Mouse (Mus musculus) limb, embryonic 14.5 days (tissue): ENCODE measurements around the gene Armc9. TPM values are rescaled to one million over a fixed set of nuclear protein-coding genes. Genes with fewer than 3 reads are reported as not detected.

ENCODE experiments used
- ATAC-seq: fragments of 200-750 bp; cut with Nextera tagmentation; 2 replicates; pipeline ENCODE4 v1.8.0; 2017; ENCODE audit warnings: low read depth, moderate number of reproducible peaks, moderate TSS enrichment; ENCODE audit not compliant: low FRiP score
- DNase-seq: peaks from one replicate; pipeline ENCODE4 v3.0.0-alpha.2; 2015; ENCODE audit warnings: low spot score
- H3K27ac ChIP-seq: fragments of 300-500 bp; sonication (generic); replicated peaks from 2 replicates; pipeline ENCODE4 v1.5.1; 2014; ENCODE audit warnings: low read depth, mild to moderate bottlenecking, low read length, moderate library complexity, mixed read lengths
- H3K27me3 ChIP-seq: fragments of 300-500 bp; sonication (generic); 2 replicates; pipeline ENCODE4 v1.6.1; 2014; ENCODE audit warnings: low read length, mixed read lengths; ENCODE audit not compliant: control insufficient read depth, insufficient read depth
- H3K36me3 ChIP-seq: fragments of 300-500 bp; sonication (generic); 2 replicates; pipeline ENCODE4 v1.6.1; 2014; ENCODE audit warnings: mild to moderate bottlenecking, low read length, moderate library complexity, mixed read lengths; ENCODE audit not compliant: control insufficient read depth, insufficient read depth
- H3K4me1 ChIP-seq: fragments of 300-500 bp; sonication (generic); 2 replicates; pipeline ENCODE4 v1.6.1; 2014; ENCODE audit warnings: antibody characterized with exemption, low read length, mixed read lengths; ENCODE audit not compliant: control insufficient read depth, insufficient read depth
- H3K4me2 ChIP-seq: fragments of 300-500 bp; sonication (generic); replicated peaks from 2 replicates; pipeline ENCODE4 v1.6.1; 2014; ENCODE audit warnings: low read depth, mild to moderate bottlenecking, low read length, moderate library complexity; ENCODE audit not compliant: severe bottlenecking
- H3K4me3 ChIP-seq: fragments of 300-500 bp; sonication (generic); replicated peaks from 2 replicates; pipeline ENCODE4 v1.5.1; 2014; ENCODE audit warnings: low read length
- H3K9ac ChIP-seq: fragments of 300-500 bp; sonication (generic); 2 replicates; pipeline ENCODE4 v1.6.1; 2014; ENCODE audit warnings: mild to moderate bottlenecking, low read depth, low read length, moderate library complexity; ENCODE audit not compliant: severe bottlenecking
- H3K9me3 ChIP-seq: fragments of 300-500 bp; sonication (generic); 2 replicates; pipeline ENCODE4 v1.6.1; 2016; ENCODE audit warnings: low read length; ENCODE audit not compliant: control insufficient read depth
- POLR2A ChIP-seq: fragments of 200-500 bp; IDR thresholded peaks from 2 replicates; pipeline ENCODE4 v1.8.0; 2012; ENCODE audit warnings: inconsistent platforms, mild to moderate bottlenecking, moderate library complexity, borderline replicate concordance; ENCODE audit not compliant: insufficient read depth, insufficient read length; ENCODE audit errors: extremely low read depth
- WGBS: fragments of 180-500 bp; shearing (Covaris S2); extraction: QIAGEN DNeasy Blood & Tissue Kit; methylation state at CpG from one replicate; pipeline ENCODE4 v1.1.7; 2014; 5-methylcytosine and 5-hydroxymethylcytosine counted together
- polyA plus RNA-seq, 2 experiments: library from polyadenylated mRNA; depleted of rRNA in 1 of 2; stranded (reverse) in 1 of 2; unstranded in 1 of 2; fragments of >200 nt; fragmentation: Nextera tagmentation in 1 of 2; extraction: Ambion mirVana in 1 of 2; gene quantifications; 2 replicates each; pipeline versions ENCODE4 v1.2.1 to v1.2.3; 2012 to 2014

The Armc9 gene
- polyA plus RNA-seq, 2 experiments = 17.0 to 19.6 TPM

- DNase-seq = no peak
- no peak for ATAC-seq
- H3K4me2 ChIP-seq = no peak overlapping the region
- no peaks in the 10 kb centered on the region for H3K9me3 ChIP-seq
- no peak for TF ChIP-seq POLR2A
- no peaks in the 10 kb centered on the region for H3K27me3 ChIP-seq
- no peaks in the 10 kb centered on the region for H3K4me1 ChIP-seq
- H3K36me3 ChIP-seq = 0 out of 2 replicates have a peak, but pooled peaks cover 3% of the 10 kb centered on the region
- H3K4me3 ChIP-seq = no peak overlapping the region
- no peak overlapping the region for H3K9ac ChIP-seq
- 26% methylated on average over 10 of the region's 10 CpGs for WGBS
- H3K27ac ChIP-seq = no peak overlapping the region
Measured at GRCm38 (mm10) chr1:86311467-86312005, 157.0 kb downstream of the Armc9 start.

- 71% methylated on average over 3 of the region's 3 CpGs for WGBS
Measured at GRCm38 (mm10) chr1:86312269-86312668, 157.7 kb downstream of the Armc9 start.

GRCm38 (mm10) chr1:86313096-86313771 lies 158.7 kb downstream of the Armc9 start:
- no peak overlapping the region for H3K4me3 ChIP-seq
- H3K4me2 ChIP-seq = no peak overlapping the region
- no peak overlapping the region for H3K27ac ChIP-seq
- no peak for DNase-seq
- H3K4me1 ChIP-seq = no peaks in the 10 kb centered on the region
- H3K36me3 ChIP-seq = no peaks in the 10 kb centered on the region
- no peak for ATAC-seq
- no peaks in the 10 kb centered on the region for H3K27me3 ChIP-seq
- H3K9ac ChIP-seq = no peak overlapping the region
- WGBS = 51% methylated on average over 16 of the region's 16 CpGs
- H3K9me3 ChIP-seq = no peaks in the 10 kb centered on the region
- TF ChIP-seq POLR2A = no peak

More at GRCm38 (mm10) chr1:86312269-86312668, 157.7 kb downstream of the Armc9 start:
- TF ChIP-seq POLR2A = no peak
- Histone ChIP-seq H3K9me3 (no peaks in the 10 kb centered on the region), H3K27me3 (no peaks in the 10 kb centered on the region), H3K9ac (no peak overlapping the region), H3K4me1 (no peaks in the 10 kb centered on the region), H3K4me2 (no peak overlapping the region), H3K36me3 (no peaks in the 10 kb centered on the region), H3K27ac (no peak overlapping the region), H3K4me3 (no peak overlapping the region)
- no peak for DNase-seq
- ATAC-seq = no peak

GRCm38 (mm10) chr1:86313772-86314125 lies 159.2 kb downstream of the Armc9 start:
- Histone ChIP-seq H3K27ac (no peak overlapping the region), H3K9ac (no peak overlapping the region), H3K9me3 (no peaks in the 10 kb centered on the region), H3K36me3 (no peaks in the 10 kb centered on the region), H3K27me3 (no peaks in the 10 kb centered on the region), H3K4me3 (no peak overlapping the region), H3K4me1 (no peaks in the 10 kb centered on the region), H3K4me2 (no peak overlapping the region)
- 42% methylated on average over 14 of the region's 15 CpGs for WGBS
- DNase-seq (no peak), ATAC-seq (no peak)
- no peak for TF ChIP-seq POLR2A

- no peaks in the 10 kb centered on the region for H3K27me3 ChIP-seq
- H3K4me2 ChIP-seq = no peak overlapping the region
- H3K36me3 ChIP-seq = no peaks in the 10 kb centered on the region
- WGBS = 91% methylated on average over 6 of the region's 8 CpGs
- DNase-seq (no peak), ATAC-seq (no peak)
- no peak for TF ChIP-seq POLR2A
- no peak overlapping the region for H3K9ac ChIP-seq
- H3K27ac ChIP-seq = no peak overlapping the region
- H3K9me3 ChIP-seq = no peaks in the 10 kb centered on the region
- no peaks in the 10 kb centered on the region for H3K4me1 ChIP-seq
- no peak overlapping the region for H3K4me3 ChIP-seq
Measured at GRCm38 (mm10) chr1:86320822-86321413, 166.3 kb downstream of the Armc9 start.

Other genes with a start within 250 kb of the Armc9 start
- gene 4933407L21Rik, start 226.3 kb upstream of the Armc9 start, polyA plus RNA-seq (2012; rRNA removed) = 1.2 and 1.3 TPM in 2 replicates
- gene 4933407L21Rik, start 226.3 kb upstream of the Armc9 start, polyA plus RNA-seq (2014; fragmentation: Nextera tagmentation; extraction: Ambion mirVana) = 0.66 and 0.73 TPM in 2 replicates
- gene Gpr55, start 193.8 kb upstream of the Armc9 start, polyA plus RNA-seq (2012; rRNA removed) = 0.11 and 0.12 TPM in 2 replicates
- not detected in 2 replicates for gene Gpr55, start 193.8 kb upstream of the Armc9 start, polyA plus RNA-seq (2014; fragmentation: Nextera tagmentation; extraction: Ambion mirVana)
- not detected in 2 replicates for gene Spata3, start 138.0 kb upstream of the Armc9 start, polyA plus RNA-seq (2012; rRNA removed)
- gene Spata3, start 138.0 kb upstream of the Armc9 start, polyA plus RNA-seq (2014; fragmentation: Nextera tagmentation; extraction: Ambion mirVana) = not detected in 2 replicates
- gene 2810459M11Rik, start 108.9 kb upstream of the Armc9 start, polyA plus RNA-seq (2012; rRNA removed) = 0.57 and 0.93 TPM in 2 replicates
- gene 2810459M11Rik, start 108.9 kb upstream of the Armc9 start, polyA plus RNA-seq (2014; fragmentation: Nextera tagmentation; extraction: Ambion mirVana) = 0.32 and 0.50 TPM in 2 replicates
- gene Psmd1, start 90.4 kb upstream of the Armc9 start, polyA plus RNA-seq (2012; rRNA removed) = 73.2 and 79.2 TPM in 2 replicates
- gene Psmd1, start 90.4 kb upstream of the Armc9 start, polyA plus RNA-seq (2014; fragmentation: Nextera tagmentation; extraction: Ambion mirVana) = 157 and 161 TPM in 2 replicates
- 0.78 and 1.1 TPM in 2 replicates for gene Htr2b, start 42.8 kb upstream of the Armc9 start, polyA plus RNA-seq (2012; rRNA removed)
- 1.3 and 1.7 TPM in 2 replicates for gene Htr2b, start 42.8 kb upstream of the Armc9 start, polyA plus RNA-seq (2014; fragmentation: Nextera tagmentation; extraction: Ambion mirVana)
- 0.36 and 0.89 TPM in 2 replicates for gene Gm21972, start 21.1 kb upstream of the Armc9 start, polyA plus RNA-seq (2012; rRNA removed)
- gene Gm21972, start 21.1 kb upstream of the Armc9 start, polyA plus RNA-seq (2014; fragmentation: Nextera tagmentation; extraction: Ambion mirVana) = 0.47 and 0.59 TPM in 2 replicates
- 9.7 and 13.2 TPM in 2 replicates for gene B3gnt7, start 148.1 kb downstream of the Armc9 start, polyA plus RNA-seq (2012; rRNA removed)
- gene B3gnt7, start 148.1 kb downstream of the Armc9 start, polyA plus RNA-seq (2014; fragmentation: Nextera tagmentation; extraction: Ambion mirVana) = 7.1 and 7.7 TPM in 2 replicates
- 63.5 and 201 TPM in 2 replicates for gene Ncl, start 204.6 kb downstream of the Armc9 start, polyA plus RNA-seq (2012; rRNA removed)
- gene Ncl, start 204.6 kb downstream of the Armc9 start, polyA plus RNA-seq (2014; fragmentation: Nextera tagmentation; extraction: Ambion mirVana) = 286 and 299 TPM in 2 replicates